ENCODE assay signal across 16 mouse cellular contexts in genomic region chr12:51081809-51082208, GRCm38 (mm10).
DNase-seq lines count a peak whose midpoint lies in the region; ATAC-seq and TF ChIP-seq lines count a peak whose summit lies in the region.
"Had no signal": no experiment of that assay in that cellular context is flagged by ENCODE, and none has a peak within 500 bp of the region (broad histone marks: within the 10 kb centered on the region; RNA-seq: fewer than 3 reads in every experiment).

No protein-coding gene starts in this region.

- H3K27me3 ChIP-seq in forebrain, embryonic 15.5 days: no peaks in the 10 kb centered on the region
- H3K27me3 ChIP-seq in midbrain, embryonic 10.5 days (ENCODE audit: low read depth, poor library complexity, severe bottlenecking): no peaks in the 10 kb centered on the region
- H3K27me3 ChIP-seq: heart, embryonic 12.5 days; liver, embryonic 15.5 days had no signal

- H3K9ac ChIP-seq in forebrain, embryonic 15.5 days (replicated peaks): no peak overlapping the region
- H3K9ac ChIP-seq: heart, embryonic 12.5 days; liver, embryonic 15.5 days had no signal

- intact Hi-C loops in left cerebral cortex, postnatal 4 days (cut with DNase I): no loop called here
- intact Hi-C loops in left cerebral cortex, adult 2 months (cut with DNase I): no loop called here

- H3K4me2 ChIP-seq in forebrain, embryonic 15.5 days (replicated peaks): no peak overlapping the region
- H3K4me2 ChIP-seq: heart, embryonic 12.5 days; liver, embryonic 15.5 days had no signal

- H3K36me3 ChIP-seq in forebrain, embryonic 15.5 days: no peaks in the 10 kb centered on the region
- no peaks in the 10 kb centered on the region for H3K36me3 ChIP-seq in midbrain, embryonic 10.5 days
- H3K36me3 ChIP-seq: heart, embryonic 12.5 days; liver, embryonic 15.5 days had no signal

- WGBS in forebrain, embryonic 15.5 days: 30% methylated on average over 8 of the region's 8 CpGs
- 63% methylated on average over 8 of the region's 8 CpGs for WGBS in midbrain, embryonic 10.5 days

- no peak overlapping the region for H3K27ac ChIP-seq in left cerebral cortex, adult 2 months
- no peak overlapping the region for H3K27ac ChIP-seq in forebrain, embryonic 15.5 days (replicated peaks)
- no peak overlapping the region for H3K27ac ChIP-seq in midbrain, embryonic 10.5 days (replicated peaks)
- H3K27ac ChIP-seq: liver, embryonic 15.5 days had no signal

- peak; percentile 57 for ATAC-seq in forebrain, embryonic 15.5 days (replicated peaks)

- DNase-seq in left cerebral cortex, postnatal 4 days: peak; percentile 35
- no peak for DNase-seq in left cerebral cortex, adult 2 months (ENCODE audit: extremely low spot score in 1 of 2, low spot score in 2 of 2)
- peak; percentile 41 for DNase-seq in midbrain, embryonic 10.5 days (ENCODE audit: low spot score)
- peak; percentile 88 for DNase-seq in retina, postnatal 1 day
- DNase-seq in heart, adult 11 months: no peak
- no peak for DNase-seq in right cerebral cortex, adult 18-20 months
- no peak for DNase-seq in kidney, adult 8-10 months
- DNase-seq: cerebellum, adult 2 months; gastrocnemius, postnatal 10 days; layer of hippocampus, adult 9-11 months; lung, postnatal 4 days; thymus, adult 2 months had no signal

- H3K9me3 ChIP-seq in forebrain, embryonic 15.5 days: no peaks in the 10 kb centered on the region
- no peaks in the 10 kb centered on the region for H3K9me3 ChIP-seq in midbrain, embryonic 10.5 days (replicated peaks)
- H3K9me3 ChIP-seq: heart, embryonic 12.5 days; liver, embryonic 15.5 days had no signal

- TF ChIP-seq CTCF in left cerebral cortex, adult 2 months (IDR thresholded peaks at IDR 0.05): no peak

- peaks cover 6% of the 10 kb centered on the region for H3K4me1 ChIP-seq in forebrain, embryonic 15.5 days
- peaks cover 11% of the 10 kb centered on the region for H3K4me1 ChIP-seq in midbrain, embryonic 10.5 days
- H3K4me1 ChIP-seq: heart, embryonic 12.5 days; liver, embryonic 15.5 days had no signal

- H3K4me3 ChIP-seq in left cerebral cortex, adult 2 months: no peak overlapping the region
- no peak overlapping the region for H3K4me3 ChIP-seq in forebrain, embryonic 15.5 days
- no peak overlapping the region for H3K4me3 ChIP-seq in midbrain, embryonic 10.5 days
- H3K4me3 ChIP-seq: heart, embryonic 12.5 days; liver, embryonic 15.5 days; myocyte had no signal

Comparison
In these comparisons a context has a peak if more than half of its experiments do, and no peak if none do; other contexts are left out.
1. DNase-seq: peak in left cerebral cortex, postnatal 4 days (single experiment), midbrain, embryonic 10.5 days (single experiment) and retina, postnatal 1 day (single experiment); none in left cerebral cortex, adult 2 months (0 of 2), heart, adult 11 months (single experiment), right cerebral cortex, adult 18-20 months (single experiment) and kidney, adult 8-10 months (0 of 2).